Mouse (Mus musculus): Measurements from ENCODE around the gene Nfya. TPM values are rescaled to one million over a fixed set of nuclear protein-coding genes. Genes with fewer than 3 reads are reported as not detected.
"Not testable (repeated sequence)": the region's sequence is repeated elsewhere in the genome, so short reads cannot be mapped to it uniquely, and the experiment has no call there.

Nfya gene
- total RNA-seq, 2 experiments from 2014 or later: 27.2 to 34.4 TPM

DNA sequence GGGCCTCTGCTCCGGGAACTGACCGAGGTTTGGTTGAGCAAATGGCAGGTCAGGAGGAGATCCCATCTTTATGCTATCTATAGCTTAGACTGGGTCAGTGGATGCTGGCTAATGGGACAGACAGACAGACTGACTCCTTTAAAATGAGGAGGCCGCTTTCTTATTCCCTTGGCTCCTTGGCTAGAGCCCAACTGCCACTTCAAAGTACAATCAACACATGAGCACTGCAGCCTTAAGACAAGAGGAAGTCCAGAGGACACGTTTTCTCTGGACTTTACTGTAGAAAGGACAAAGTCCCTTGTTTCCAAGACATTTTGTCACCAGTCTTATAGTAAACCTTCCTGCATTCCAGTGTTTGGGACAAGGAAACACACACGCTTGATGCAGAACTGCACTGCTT lies 18.3 kb downstream of the Nfya start:
- no peak for DNase-seq

DNA sequence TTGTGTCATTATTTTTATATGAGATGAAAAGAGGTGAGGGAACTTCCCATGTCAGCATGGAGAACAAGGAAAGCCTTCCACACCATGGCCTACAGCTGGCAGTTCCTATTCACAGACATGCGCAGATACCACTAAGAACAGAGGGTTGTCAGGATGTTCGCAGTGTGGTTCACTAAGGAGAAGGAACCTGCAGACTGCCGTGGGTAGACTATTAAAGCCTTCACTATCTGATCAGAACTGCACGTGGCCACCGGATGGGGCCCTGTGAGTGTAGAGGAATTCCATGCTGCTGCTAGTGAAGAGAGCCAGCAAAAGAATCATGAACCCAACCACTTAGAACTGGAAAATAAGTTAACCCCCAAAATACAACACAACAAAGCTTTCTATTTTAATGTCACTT lies 20.3 kb downstream of the Nfya start:
- DNase-seq: no peak

DNA sequence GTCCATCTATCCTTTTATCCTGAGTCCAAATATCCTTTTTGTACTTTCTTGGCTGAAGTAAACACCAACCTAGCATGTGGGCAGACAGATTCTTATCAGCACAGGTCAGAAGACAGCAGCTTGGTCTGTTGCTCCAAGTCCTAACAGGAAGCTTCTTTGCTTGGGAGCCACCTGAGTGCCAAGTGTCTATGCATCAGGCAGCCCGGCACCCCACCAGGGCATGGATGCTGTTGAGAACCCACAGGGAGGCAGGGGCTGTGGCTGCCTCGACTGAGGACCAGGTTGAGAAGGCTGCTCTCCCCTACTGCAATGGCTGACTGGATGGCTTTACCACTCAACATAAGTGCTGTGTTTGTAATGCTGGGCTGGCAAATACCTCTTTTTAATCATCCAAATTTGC lies 21.0 kb downstream of the Nfya start:
- no peak for DNase-seq

DNA sequence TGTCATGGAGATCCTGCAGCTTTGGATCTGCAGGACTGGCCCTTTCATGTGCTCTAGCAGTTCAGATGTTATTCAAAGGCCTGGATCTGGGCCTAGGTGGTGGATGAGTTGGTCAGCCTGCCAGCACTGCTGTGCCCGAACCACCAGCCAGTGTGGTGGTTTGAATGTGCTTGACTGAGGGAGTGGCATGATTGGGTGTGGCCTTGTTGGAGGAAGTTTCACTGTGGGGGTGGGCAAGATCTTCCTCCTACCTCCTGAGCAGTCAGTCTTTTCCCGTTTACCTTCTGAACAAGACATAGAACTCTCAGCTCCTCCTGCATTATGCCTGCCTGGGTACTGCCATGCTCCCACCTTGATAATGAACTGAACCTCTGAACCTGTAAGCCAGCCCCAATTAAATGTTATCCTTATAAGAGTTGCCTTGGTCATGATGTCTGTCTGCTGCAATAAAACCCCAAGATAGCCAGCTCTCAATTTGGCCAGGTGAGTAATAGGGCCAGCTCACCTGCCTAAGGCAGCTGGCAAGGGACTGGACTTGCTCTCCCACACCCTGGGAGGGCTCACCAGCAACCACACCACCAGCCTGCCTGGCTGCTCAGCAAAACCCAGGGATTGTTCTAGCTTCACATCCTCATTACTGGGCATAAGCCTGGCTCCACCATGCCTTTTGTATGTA lies 23.8 kb downstream of the Nfya start:
- DNase-seq: no peak

DNA sequence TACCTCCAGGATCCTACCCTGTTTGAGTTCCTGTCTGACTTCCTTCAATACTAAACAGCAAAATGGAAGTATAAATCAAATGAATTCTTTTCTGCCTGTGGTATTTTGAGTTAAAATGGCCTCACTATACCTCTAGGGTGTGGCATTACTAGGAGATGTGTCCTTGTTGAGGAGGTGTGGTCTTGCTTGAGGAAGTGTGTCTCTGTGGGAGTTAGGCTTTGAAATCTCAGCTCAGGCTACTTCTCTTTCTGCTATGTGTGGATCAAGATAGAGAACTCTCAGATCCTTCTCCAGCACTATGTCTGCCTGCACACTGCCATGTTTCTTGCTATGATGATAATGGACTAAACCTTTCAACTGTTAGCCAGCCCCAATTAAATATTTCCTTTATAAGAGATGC lies 30.7 kb downstream of the Nfya start:
- no peak for DNase-seq

DNA sequence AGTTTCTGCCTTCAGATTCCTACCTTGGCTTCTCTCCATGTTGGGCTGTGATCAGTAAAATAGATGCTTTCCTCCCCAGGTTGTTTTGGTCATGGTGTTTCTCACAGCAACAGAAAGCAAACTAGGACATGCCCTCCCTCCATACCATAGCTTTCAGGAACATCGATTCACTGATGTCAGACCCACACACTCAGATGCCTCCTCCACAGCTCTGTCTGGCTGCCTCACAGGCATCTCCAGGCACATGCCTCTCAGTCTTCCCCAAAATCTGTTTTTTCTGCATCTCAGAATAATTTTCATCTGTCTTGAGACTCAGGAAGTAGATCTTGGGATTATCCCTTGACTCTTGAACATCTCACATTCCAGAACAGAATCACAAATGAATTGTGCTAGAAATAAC lies 33.6 kb downstream of the Nfya start:
- no peak for DNase-seq

DNA sequence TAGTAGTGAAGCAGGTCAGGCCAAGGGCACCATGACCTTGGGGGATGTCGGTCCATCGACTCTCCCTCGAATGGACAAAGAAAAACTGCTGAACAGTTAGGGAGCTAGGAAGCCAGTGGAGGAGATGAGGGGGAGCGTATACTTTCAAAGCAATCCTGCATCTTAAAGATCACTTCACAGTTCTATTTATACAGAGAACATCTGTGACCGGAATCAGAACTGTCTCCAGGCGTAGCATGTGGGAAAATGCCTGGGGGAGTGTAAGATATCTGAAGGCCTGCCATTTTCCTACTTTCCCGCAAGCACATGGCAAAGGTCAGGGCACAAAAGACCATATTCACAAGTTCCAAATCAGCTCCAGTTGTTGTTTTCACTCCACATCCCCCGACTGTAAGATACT lies 36.7 kb downstream of the Nfya start:
- no peak for DNase-seq

DNA sequence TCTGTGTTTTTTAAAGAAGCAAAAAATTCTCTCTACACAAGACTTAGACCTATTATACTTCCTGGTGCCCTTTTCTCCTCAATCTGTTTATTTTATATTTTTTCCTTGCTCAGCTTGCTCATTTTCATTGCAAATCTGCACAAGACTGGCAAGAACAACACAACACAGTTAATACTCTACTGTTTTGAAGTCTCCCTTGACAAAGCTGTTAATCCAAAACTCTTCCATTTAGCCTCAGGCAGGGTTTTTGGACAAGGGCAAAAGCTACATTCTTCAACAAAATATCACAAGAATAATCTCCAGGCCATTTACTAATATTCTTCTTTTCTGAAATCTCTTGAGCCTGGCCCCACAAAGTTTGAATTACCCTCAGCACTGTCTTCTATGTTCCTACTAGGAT lies 38.1 kb downstream of the Nfya start:
- no peak for DNase-seq

DNA sequence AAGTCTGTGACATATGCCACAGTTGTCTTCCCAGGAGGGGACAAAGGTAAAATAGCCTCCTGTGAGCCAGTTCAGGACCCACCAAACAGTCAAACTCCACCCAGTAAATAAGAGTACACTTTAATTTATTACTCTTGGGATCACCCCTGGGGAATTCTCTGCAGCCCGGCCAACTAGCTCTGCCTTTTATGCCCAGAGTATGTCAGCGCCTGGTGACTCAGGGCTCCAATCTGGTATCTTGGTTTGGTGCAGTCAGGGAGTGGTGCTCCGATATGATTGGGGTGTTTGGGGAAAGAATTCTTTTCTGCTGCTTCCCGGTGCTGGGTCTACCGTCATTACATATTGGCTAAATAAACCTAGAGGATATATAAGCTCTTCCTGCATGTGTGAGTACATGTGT lies 42.9 kb downstream of the Nfya start:
- DNase-seq: no peak

DNA sequence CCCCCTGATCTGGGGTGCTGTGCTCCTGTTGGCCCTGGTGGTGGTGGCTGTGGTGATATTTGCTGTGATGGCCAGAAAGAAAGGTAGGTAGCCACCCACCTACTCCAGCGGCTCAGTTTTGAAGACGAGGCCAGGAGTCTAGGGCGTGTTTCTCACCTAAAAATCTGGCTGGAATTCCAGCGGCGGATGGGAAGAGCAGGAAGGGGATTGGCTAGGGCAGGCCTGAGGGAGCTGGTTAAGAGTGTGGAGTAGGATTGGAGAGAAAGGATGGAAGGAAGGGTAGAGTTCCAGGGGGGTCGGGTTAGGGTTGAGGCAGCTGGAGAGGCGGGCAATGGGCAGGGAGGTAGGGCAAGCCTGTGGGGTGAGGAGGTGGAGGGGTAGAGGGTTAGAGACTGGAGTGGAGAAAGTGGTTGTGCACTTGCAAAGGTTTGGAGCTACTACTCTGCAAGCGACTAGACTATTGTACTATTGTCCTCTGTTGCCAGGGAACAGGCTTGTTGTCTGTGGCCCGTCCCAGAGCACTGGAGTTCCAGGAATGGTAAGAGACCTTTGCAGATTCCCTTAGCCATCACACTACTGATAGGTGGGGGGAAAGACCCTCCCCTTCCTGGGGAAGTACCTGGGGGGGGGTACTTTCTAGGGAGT lies 44.1 kb downstream of the Nfya start:
- DNase-seq: no peak

DNA sequence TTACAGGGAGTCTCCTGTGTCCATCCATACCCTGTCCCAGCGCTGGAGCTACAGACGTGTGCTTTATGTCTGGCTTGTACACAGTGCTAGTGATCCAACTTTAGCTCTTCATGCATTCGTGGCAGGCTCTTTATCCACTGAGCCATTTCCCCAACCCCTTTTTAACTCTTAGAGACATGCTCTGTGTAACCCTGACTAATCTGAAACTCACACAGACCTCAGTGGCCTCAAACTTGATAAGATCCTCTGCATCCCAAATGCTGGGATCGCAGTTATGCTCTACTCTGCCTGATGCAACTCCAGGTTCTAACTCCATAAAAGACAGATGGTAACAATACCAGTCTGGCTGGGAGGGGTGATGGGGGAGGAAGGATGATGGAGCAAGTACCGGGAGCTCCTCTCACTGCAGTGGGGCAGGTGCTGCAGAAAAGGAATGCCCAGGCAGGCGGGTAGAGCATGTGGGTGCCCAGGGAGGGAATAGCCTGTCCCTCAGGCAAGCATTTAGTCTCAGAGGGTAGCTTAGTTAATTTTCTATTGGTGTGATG lies 46.2 kb downstream of the Nfya start:
- no peak for DNase-seq

DNA sequence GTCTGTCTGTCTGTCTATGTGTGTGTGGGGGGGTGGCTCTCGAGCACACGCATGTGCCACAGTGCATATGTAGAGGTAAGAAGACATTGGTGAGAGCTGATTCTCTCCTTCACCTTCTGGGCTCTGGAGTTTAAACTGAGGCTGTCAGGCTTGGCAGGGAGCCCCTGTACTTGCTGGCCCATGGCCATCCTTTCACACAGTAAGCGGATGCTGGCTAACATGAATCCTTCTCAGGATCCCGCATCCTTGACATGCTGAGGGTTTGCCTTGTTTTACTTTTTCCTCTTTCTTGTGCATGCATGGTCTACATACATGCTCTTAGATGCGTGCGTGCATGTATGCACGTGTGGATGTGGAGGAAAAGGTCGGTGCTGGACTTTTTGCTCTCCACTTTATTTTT lies 46.7 kb downstream of the Nfya start:
- DNase-seq: no peak

DNA sequence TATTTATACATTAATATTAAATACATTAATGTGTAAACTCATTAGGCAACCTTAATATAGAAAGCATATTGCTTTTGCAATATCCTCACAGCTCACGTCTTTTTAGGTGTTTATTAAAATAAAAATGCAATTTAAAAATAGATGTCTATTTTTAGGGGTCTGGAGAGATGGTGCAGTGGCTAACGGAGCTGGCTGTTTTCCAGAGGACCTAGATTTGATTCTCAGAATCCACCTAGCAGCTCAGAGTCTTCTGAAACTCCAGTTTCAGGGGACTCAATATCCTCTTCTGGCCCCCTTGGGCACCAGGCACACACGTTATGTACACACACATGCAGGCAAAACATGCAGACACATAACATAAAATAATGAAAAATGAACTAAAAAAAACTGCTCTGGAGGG lies 47.4 kb downstream of the Nfya start:
- no peak for DNase-seq

DNA sequence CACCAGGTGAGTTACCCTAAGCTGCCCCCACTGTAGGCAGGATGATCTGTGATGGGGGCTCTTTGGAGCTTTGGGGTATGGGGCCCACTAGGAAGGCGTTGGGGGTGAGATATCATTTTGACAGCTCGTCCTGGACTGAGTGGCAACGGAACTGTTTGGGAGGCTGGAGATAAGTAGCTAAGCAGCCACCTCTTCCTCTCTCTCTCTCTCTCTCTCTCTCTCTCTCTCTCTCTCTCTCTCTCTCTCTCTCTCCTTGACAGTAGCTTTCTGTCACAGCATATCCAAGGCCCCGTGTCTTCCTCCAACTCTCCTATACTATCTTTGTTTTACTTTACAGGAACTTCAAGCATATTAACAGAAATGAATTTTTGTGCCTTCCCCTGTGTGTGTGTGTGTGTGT lies 49.2 kb downstream of the Nfya start:
- no peak for DNase-seq

DNA sequence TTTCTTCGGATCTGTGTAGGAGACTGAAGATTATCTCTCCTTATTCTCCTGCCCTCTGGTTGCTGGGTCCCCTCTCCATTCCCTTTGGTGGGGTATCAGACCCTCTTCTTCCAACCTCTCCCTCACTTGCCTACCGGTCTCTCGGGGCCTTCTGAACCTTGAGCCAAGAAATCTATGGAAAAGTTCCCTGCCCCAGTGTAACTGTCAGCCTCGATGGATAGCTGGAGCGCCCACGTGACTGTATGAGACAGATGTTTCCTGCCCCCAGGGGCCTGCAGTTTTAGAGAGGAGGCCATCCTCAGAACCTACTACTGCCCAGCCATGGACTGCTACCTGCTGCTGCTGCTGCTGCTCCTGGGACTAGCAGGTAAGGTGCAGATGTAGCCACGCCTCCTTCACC lies 50.1 kb downstream of the Nfya start, which contains the start of gene Treml1:
Treml1 (plus strand) TSS at position 301 of the 400 bp plus-strand sequence.
- no peak for DNase-seq

DNA sequence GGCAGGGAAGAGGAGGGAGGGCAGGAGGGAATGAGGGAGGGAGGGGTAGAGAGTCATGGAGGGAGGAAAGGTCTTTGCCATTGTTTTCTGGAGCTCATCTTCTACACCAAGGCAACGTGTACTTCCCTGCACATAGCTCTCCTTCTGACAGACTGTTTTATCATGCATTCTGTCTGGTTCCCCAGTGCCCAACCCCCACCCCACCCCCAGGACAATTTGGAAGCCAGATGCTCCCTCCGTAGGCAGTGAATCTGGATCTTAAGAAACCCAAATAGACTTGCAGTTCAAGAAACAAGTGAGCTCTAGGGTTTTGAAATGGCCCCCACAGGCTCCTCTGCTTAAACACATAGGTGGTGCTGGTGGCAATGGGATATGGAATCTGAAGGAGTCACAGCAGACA lies 51.8 kb downstream of the Nfya start:
- DNase-seq: no peak

DNA sequence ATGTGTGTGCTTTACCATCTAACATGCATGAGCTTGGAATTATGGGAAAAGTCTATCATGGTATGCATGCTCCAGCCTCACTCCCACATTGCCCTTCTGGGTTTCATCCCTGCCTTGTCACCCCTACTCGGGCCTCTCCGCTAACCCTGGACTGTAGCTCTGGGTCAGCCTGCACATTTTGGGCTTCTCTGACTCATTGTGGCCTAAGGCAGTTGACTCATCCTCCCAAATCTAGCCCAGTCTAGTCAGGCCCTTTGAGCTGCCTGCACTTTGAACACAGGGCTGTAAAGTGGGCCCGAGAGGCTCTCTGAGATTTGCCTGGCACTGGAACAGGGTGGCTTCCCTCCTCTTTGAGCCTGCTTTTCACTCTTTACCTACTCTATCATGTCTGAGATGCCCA lies 53.9 kb downstream of the Nfya start:
- no peak for DNase-seq

DNA sequence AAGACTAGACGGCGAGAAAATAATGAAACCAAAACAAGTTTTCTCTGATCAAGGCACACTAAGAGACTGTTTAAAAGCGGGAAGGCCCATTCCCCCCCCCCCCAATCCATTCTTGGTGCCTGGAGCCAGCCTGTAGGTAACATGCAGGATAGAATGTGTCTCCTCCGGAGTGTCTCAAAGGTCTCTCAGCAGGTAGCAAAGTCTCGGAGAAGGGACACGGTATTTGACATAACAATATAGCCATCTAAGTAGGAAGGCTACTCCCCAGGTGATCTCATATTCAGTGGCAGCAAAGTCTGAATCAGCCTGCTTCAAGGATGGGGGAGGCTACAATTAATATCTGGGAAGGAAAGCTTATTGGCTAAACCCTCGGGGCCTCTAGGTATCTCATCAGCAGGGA lies 56.7 kb downstream of the Nfya start:
- not testable (repeated sequence) for DNase-seq

DNA sequence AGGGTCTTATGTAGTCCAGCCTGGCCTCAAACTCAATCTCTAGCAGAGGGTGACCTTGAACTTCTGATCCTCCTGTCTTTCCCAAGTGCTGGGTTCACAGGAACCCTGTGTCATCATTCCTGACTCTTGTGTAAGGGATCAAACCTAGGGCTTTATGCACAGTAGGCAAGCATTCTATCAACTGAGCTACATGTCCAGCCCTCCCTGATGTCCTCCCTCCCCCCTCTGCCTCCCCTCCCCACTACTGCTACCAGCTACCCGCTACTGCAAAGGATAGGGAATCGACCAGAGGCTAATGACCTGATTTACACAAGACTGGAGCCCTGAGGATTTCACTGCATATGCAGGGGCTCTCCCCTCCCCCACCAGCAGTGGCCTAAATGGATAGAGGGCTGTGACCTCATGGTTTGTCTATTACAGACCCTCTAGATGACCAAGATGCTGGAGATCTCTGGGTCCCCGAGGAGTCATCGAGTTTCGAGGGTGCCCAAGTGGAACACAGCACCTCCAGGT lies 59.0 kb downstream of the Nfya start:
- no peak for DNase-seq

DNA sequence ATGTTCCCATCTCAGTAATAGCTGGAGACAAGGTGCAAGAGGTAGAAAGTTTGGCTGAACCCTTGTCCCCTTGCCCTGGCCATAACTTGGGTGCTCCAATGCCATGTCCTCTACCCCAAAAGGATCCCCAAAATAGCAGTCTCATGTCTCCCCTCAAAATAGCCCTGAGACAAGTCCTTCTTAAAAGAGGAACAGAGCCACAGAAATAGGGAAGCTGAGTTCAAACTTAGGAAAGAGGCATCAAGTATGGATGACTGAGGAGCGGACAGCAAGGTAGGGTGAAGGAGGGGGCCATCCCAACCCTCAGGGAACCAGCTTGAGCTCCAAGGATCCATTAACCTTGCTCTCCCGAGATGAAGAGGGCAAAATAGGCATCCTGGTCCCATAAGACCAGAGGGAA lies 62.4 kb downstream of the Nfya start:
- no peak for DNase-seq

DNA sequence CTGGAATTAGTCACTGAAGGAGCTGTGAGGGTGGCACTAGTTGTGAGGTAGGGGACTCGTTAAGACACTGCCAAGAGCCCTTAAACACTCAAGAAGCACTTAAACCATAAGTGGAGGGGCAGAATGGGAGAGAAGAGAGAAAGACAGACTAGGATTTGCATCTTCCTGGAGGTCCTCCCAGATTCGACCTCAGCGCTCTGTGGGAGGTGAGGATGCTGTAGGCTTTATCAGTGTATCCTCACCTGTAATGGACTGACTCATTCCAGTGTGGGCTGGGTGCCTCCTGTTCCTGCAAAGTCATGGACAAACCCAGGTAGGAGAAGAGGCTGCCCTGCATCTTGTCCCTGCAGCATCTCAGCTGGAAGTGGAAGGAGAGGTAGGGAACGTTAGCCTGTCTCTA lies 62.9 kb downstream of the Nfya start:
- no peak for DNase-seq

DNA sequence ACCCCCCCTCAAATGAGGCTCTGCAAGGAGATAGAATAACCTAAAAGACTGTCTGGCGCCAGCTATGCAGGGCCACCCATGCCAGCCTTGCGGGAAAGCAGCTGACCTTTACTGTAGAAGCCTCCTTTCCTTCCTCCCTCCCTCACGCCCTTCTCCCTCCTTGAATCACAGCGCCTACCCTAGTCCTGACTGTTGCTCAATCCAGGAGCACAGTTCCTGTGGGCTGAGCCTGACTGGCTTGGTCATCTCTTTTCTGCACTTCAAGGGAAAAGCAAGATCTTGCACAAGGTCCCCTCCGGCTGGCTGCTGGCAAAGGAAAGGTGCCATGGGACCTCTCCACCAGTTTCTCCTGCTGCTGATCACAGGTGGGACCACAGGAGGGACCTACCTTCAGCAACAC lies 63.5 kb downstream of the Nfya start, which contains the start of gene Trem2:
Trem2 (plus strand) TSS at position 171 of the 400 bp plus-strand sequence.
- no peak for DNase-seq

DNA sequence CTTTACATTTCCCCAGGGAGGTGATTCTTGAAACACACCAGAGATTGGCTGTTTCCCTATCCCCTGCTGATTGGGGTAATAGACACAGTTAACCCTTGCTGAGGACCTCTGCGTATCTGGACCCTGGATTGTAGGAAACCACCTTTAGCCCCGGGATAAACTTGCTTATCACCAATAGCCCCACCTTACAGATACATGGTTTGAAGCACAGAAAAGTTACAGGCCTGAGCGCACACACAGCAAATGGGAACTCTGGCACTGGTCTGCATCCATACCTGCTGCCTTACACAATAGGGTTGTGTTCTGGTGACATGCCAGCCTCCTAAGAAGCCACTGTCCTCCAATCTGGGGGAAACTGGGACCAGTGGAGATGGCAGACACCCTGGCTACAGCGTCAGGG lies 63.9 kb downstream of the Nfya start:
- no peak for DNase-seq

DNA sequence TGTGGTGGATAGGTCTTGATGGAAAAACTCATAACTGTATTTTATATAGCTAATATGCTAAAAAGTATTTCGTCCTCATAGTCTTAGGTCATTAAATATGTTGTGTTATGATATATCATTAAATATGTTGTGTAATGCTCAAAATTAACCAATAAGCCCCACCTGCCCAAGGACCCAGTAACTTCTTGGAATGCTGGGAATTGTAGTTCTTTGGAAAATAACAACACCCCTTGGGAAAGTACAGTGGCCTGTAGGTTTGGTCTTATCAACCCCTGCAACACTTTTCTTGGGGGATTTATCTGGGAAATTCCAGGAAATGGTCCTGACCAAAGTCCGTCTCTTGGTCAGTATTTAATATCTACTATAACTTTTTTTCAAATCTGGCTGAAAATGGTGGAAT lies 66.6 kb downstream of the Nfya start:
- DNase-seq: no peak

Measured in layer of hippocampus, postnatal 36 days (tissue).